Mouse (Mus musculus) liver, embryonic 11.5 days (tissue): ENCODE data around the gene Reg2. TPM values are rescaled to one million over a fixed set of nuclear protein-coding genes. Genes with fewer than 3 reads are reported as not detected.

Experiments used
- ATAC-seq: fragments of 200-750 bp; cut with Nextera tagmentation; replicated peaks from 2 replicates; pipeline ENCODE4 v1.8.0; 2017; ENCODE audit warnings: moderate number of reproducible peaks, mild to moderate bottlenecking, moderate TSS enrichment, moderate library complexity; ENCODE audit not compliant: low FRiP score
- DNase-seq: peaks from one replicate; pipeline ENCODE4 v3.0.0-alpha.2; 2017; ENCODE audit warnings: low spot score
- H3K27ac ChIP-seq: fragments of 300-500 bp; sonication (generic); 2 replicates; pipeline ENCODE4 v1.5.1; 2014; ENCODE audit warnings: mild to moderate bottlenecking, low read depth, low read length, control low read depth
- H3K27me3 ChIP-seq: fragments of 300-500 bp; sonication (generic); replicated peaks from 2 replicates; pipeline ENCODE4 v1.6.1; 2014; ENCODE audit warnings: low read length, mixed read lengths; ENCODE audit not compliant: control insufficient read depth, insufficient read depth
- H3K36me3 ChIP-seq: fragments of 300-500 bp; sonication (generic); 2 replicates; pipeline ENCODE4 v1.6.1; 2014; ENCODE audit warnings: mild to moderate bottlenecking, low read length, moderate library complexity, mixed read lengths; ENCODE audit not compliant: control insufficient read depth, insufficient read depth
- H3K4me1 ChIP-seq: fragments of 300-500 bp; sonication (generic); replicated peaks from 2 replicates; pipeline ENCODE4 v1.6.1; 2014; ENCODE audit warnings: low read length, mixed read lengths; ENCODE audit not compliant: control insufficient read depth, insufficient read depth
- H3K4me2 ChIP-seq: fragments of 300-500 bp; sonication (generic); 2 replicates; pipeline ENCODE4 v1.6.1; 2014; ENCODE audit warnings: mild to moderate bottlenecking, control low read depth, moderate library complexity
- H3K4me3 ChIP-seq: fragments of 300-500 bp; sonication (generic); 2 replicates; pipeline ENCODE4 v1.5.1; 2014; ENCODE audit warnings: low read depth, low read length, control low read depth
- H3K9ac ChIP-seq: fragments of 300-500 bp; sonication (generic); 2 replicates; pipeline ENCODE4 v1.6.1; 2014; ENCODE audit warnings: low read depth, low read length, control low read depth
- H3K9me3 ChIP-seq: fragments of 300-500 bp; sonication (generic); 2 replicates; pipeline ENCODE4 v1.6.1; 2016; ENCODE audit warnings: low read length, inconsistent platforms, mixed read lengths; ENCODE audit not compliant: control insufficient read depth
- WGBS: fragments of 180-500 bp; shearing (Covaris S2); extraction: QIAGEN DNeasy Blood & Tissue Kit; methylation state at CpG from one replicate; pipeline ENCODE4 v1.1.7; 2014; 5-methylcytosine and 5-hydroxymethylcytosine counted together
- polyA plus RNA-seq: library from polyadenylated mRNA; unstranded; fragments of >200 nt; fragmentation: Nextera tagmentation; extraction: Ambion mirVana; gene quantifications from 2 replicates; pipeline ENCODE4 v1.2.1, GENCODE M21; 2014

Gene Reg2
- polyA plus RNA-seq, 1 experiment from 2014 or later = not detected

GRCm38 (mm10) chr6:78448409-78448808 lies 53.0 kb downstream of the Reg2 start:
- no peak overlapping the region for H3K27ac ChIP-seq
- H3K4me3 ChIP-seq = no peak overlapping the region
- DNase-seq (no peak), ATAC-seq (no peak)
- H3K36me3 ChIP-seq = no peaks in the 10 kb centered on the region
- H3K27me3 ChIP-seq = no peaks in the 10 kb centered on the region
- H3K4me1 ChIP-seq = no peaks in the 10 kb centered on the region
- no peak overlapping the region for H3K9ac ChIP-seq
- H3K4me2 ChIP-seq = no peak overlapping the region
- H3K9me3 ChIP-seq = no peaks in the 10 kb centered on the region

GRCm38 (mm10) chr6:78452804-78453203 lies 57.4 kb downstream of the Reg2 start:
- H3K4me1 ChIP-seq = no peaks in the 10 kb centered on the region
- H3K9me3 ChIP-seq = no peaks in the 10 kb centered on the region
- no peaks in the 10 kb centered on the region for H3K36me3 ChIP-seq
- H3K4me2 ChIP-seq = no peak overlapping the region
- ATAC-seq (no peak), DNase-seq (no peak)
- 82% methylated on average over 2 of the region's 2 CpGs for WGBS
- no peak overlapping the region for H3K27ac ChIP-seq
- no peak overlapping the region for H3K4me3 ChIP-seq
- no peaks in the 10 kb centered on the region for H3K27me3 ChIP-seq
- H3K9ac ChIP-seq = no peak overlapping the region

Other genes starting within 250 kb of the Reg2 start
- not detected in 2 replicates for gene Reg3b, start 25.0 kb upstream of the Reg2 start, polyA plus RNA-seq
- gene Reg3d, start 16.8 kb upstream of the Reg2 start, polyA plus RNA-seq = not detected in 2 replicates
- not detected in 2 replicates for gene Reg3a, start 14.9 kb upstream of the Reg2 start, polyA plus RNA-seq
- not detected in 2 replicates for gene Reg1, start 27.1 kb downstream of the Reg2 start, polyA plus RNA-seq
- gene Reg3g, start 73.2 kb downstream of the Reg2 start, polyA plus RNA-seq = not detected in 2 replicates